Mouse (Mus musculus) embryo, embryonic 11 days (tissue): ENCODE data around the gene Dach1.

Experiments used
- DNase-seq: peaks from one replicate; pipeline ENCODE4 v3.0.0-alpha.2; 2015

Dach1 gene

GRCm38 (mm10) chr14:97829865-97830264 lies 339.7 kb downstream of the Dach1 start:
- DNase-seq: no peak

- DNase-seq: no peak
These were observed 354.9 kb downstream of the Dach1 start for GRCm38 (mm10) chr14:97814555-97815175.

- DNase-seq: peak; percentile 4
These were observed 356.0 kb downstream of the Dach1 start for GRCm38 (mm10) chr14:97813557-97813956.

- DNase-seq: no peak
These were observed 374.1 kb downstream of the Dach1 start for GRCm38 (mm10) chr14:97795385-97795952.

GRCm38 (mm10) chr14:97774135-97774767 lies 395.3 kb downstream of the Dach1 start:
- no peak for DNase-seq

GRCm38 (mm10) chr14:97754400-97754799 lies 415.2 kb downstream of the Dach1 start:
- peak; percentile 59 for DNase-seq

- DNase-seq: no peak
These were observed 415.6 kb downstream of the Dach1 start for GRCm38 (mm10) chr14:97753973-97754372.

GRCm38 (mm10) chr14:97743252-97743651 lies 426.3 kb downstream of the Dach1 start:
- DNase-seq: no peak

- no peak for DNase-seq
These were observed 426.8 kb downstream of the Dach1 start for GRCm38 (mm10) chr14:97742785-97743184.
